Mouse (Mus musculus): ENCODE results near the gene Hhat.

DNA sequence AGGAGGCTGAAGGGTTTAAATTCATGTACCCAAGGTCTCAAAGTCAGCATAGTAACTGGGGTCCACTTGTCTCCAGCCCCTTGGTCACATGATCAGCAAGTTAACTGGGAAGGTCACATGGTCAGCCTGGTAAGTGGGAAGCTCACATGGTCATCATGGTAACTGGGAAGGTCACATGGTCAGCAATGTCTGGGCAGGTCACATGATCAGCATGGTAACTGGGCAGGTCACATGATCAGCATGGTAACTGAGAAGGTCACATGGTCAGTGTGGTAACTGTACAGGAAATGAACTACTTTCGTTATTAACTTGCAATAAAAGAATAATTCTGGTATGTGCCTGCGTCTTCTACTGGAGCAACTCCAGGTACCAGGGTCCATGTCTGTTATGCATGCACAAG, 29.1 kb downstream of the Hhat start:
- peak; percentile 69; the same call in 1 of the 2 replicates for TF ChIP-seq MAX (IDR thresholded peaks at IDR 0.05; ENCODE audit: low read length)
- TF ChIP-seq CTCF (conservative IDR thresholded peaks at IDR 0.05 in 1 of 2, IDR thresholded peaks at IDR 0.05 in 1 of 2; ENCODE audit: low read depth in 2 of 2, low read length in 2 of 2): no peak
- TF ChIP-seq GABPA (IDR thresholded peaks at IDR 0.05; ENCODE audit: insufficient replicate concordance, low read depth, low read length): no peak
- no peak for TF ChIP-seq ELF1 (IDR thresholded peaks at IDR 0.05; ENCODE audit: low read depth, low read length)
- no peak for TF ChIP-seq POLR2A (IDR thresholded peaks at IDR 0.05; ENCODE audit: low read depth, low read length)
- no peak for TF ChIP-seq MYC (IDR thresholded peaks at IDR 0.05; ENCODE audit: low read depth, low read length)
- no peak for TF ChIP-seq EP300 (IDR thresholded peaks at IDR 0.05; ENCODE audit: low read length)
- no peak for TF ChIP-seq BHLHE40 (IDR thresholded peaks at IDR 0.05; ENCODE audit: low read depth, low read length)
- no peak for TF ChIP-seq NELFE (IDR thresholded peaks at IDR 0.05; ENCODE audit: low read depth, low read length)
- TF ChIP-seq USF1 (IDR thresholded peaks at IDR 0.05; ENCODE audit: low read depth, low read length): peak; percentile 76
